Mouse (Mus musculus) urinary bladder, postnatal 10 days (tissue): Measurements from ENCODE around the gene Hps4.
A peak's percentile ranks its signal among the peaks of the same experiment; 100 is the strongest.
"Not testable (repeated sequence)": the region's sequence is repeated elsewhere in the genome, so short reads cannot be mapped to it uniquely, and the experiment has no call there.

Experiments used
- DNase-seq: peaks from one replicate; pipeline ENCODE4 v3.0.0; 2022; ENCODE audit warnings: low spot score

Gene Hps4

GRCm38 (mm10) chr5:112342463-112343204, at the start of gene Hps4, which contains the start of gene Srrd:
TSS of gene Hps4 (plus strand) at chr5:112343083.
TSS of gene Srrd (minus strand) at chr5:112343040.
- peak; percentile 66 for DNase-seq

GRCm38 (mm10) chr5:112293800-112294199, 49.1 kb upstream of the Hps4 start:
- DNase-seq = no peak

- DNase-seq = no peak
Observed at GRCm38 (mm10) chr5:112294696-112295095, 48.2 kb upstream of the Hps4 start.

GRCm38 (mm10) chr5:112295162-112295561, 47.7 kb upstream of the Hps4 start:
- DNase-seq = no peak

- DNase-seq = no peak
Observed at GRCm38 (mm10) chr5:112295564-112295963, 47.3 kb upstream of the Hps4 start.

GRCm38 (mm10) chr5:112296404-112297181, 46.3 kb upstream of the Hps4 start:
- no peak for DNase-seq

GRCm38 (mm10) chr5:112297257-112297656, 45.6 kb upstream of the Hps4 start:
- DNase-seq = no peak

- DNase-seq = no peak
Observed at GRCm38 (mm10) chr5:112298226-112298988, 44.5 kb upstream of the Hps4 start.

GRCm38 (mm10) chr5:112299399-112299798, 43.5 kb upstream of the Hps4 start:
- DNase-seq = no peak

- no peak for DNase-seq
Observed at GRCm38 (mm10) chr5:112300112-112300511, 42.8 kb upstream of the Hps4 start.

GRCm38 (mm10) chr5:112300721-112301308, 42.1 kb upstream of the Hps4 start:
- DNase-seq = no peak

- no peak for DNase-seq
Observed at GRCm38 (mm10) chr5:112301694-112302093, 41.2 kb upstream of the Hps4 start.

- DNase-seq = no peak
Observed at GRCm38 (mm10) chr5:112302310-112302709, 40.6 kb upstream of the Hps4 start.

GRCm38 (mm10) chr5:112305842-112306241, 37.0 kb upstream of the Hps4 start:
- no peak for DNase-seq

GRCm38 (mm10) chr5:112313222-112313885, 29.5 kb upstream of the Hps4 start:
- DNase-seq = no peak

GRCm38 (mm10) chr5:112316468-112316867, 26.4 kb upstream of the Hps4 start:
- DNase-seq = no peak

GRCm38 (mm10) chr5:112317328-112317727, 25.6 kb upstream of the Hps4 start:
- no peak for DNase-seq

GRCm38 (mm10) chr5:112319343-112319742, 23.5 kb upstream of the Hps4 start:
- DNase-seq = not testable (repeated sequence)

- no peak for DNase-seq
Observed at GRCm38 (mm10) chr5:112320379-112320778, 22.5 kb upstream of the Hps4 start.

GRCm38 (mm10) chr5:112320936-112321335, 21.9 kb upstream of the Hps4 start:
- no peak for DNase-seq

- DNase-seq = no peak
Observed at GRCm38 (mm10) chr5:112321376-112321775, 21.5 kb upstream of the Hps4 start.

GRCm38 (mm10) chr5:112323246-112323645, 19.6 kb upstream of the Hps4 start:
- DNase-seq = no peak
